11 mouse cellular contexts compared by ENCODE assay signal in genomic region chr7:112035804-112036203, GRCm38 (mm10). TPM values are rescaled to one million over a fixed set of nuclear protein-coding genes. Genes with fewer than 3 reads are reported as not detected.
A peak's percentile ranks its signal among the peaks of the same experiment; 100 is the strongest.
DNase-seq lines count a peak whose midpoint lies in the region; ATAC-seq and TF ChIP-seq lines count a peak whose summit lies in the region.
"Had no signal": no experiment of that assay in that cellular context is flagged by ENCODE, and none has a peak within 500 bp of the region (broad histone marks: within the 10 kb centered on the region; RNA-seq: fewer than 3 reads in every experiment).

No protein-coding gene starts in this region.

- 0 out of 2 replicates have a peak overlapping the region, but pooled peaks have one; percentile 23 for H3K27ac ChIP-seq in embryonic facial prominence, embryonic 12.5 days
- H3K27ac ChIP-seq in embryonic facial prominence, embryonic 10.5 days (replicated peaks) = no peak overlapping the region
- no peak overlapping the region for H3K27ac ChIP-seq in liver, postnatal 0 days (ENCODE audit: low read depth)
- H3K27ac ChIP-seq: neural tube, embryonic 15.5 days had no signal

- H3K36me3 ChIP-seq in embryonic facial prominence, embryonic 12.5 days = no peaks in the 10 kb centered on the region
- H3K36me3 ChIP-seq in embryonic facial prominence, embryonic 10.5 days (replicated peaks) = peaks cover 13% of the 10 kb centered on the region
- no peaks in the 10 kb centered on the region for H3K36me3 ChIP-seq in liver, postnatal 0 days (replicated peaks; ENCODE audit: insufficient read depth, low read length)
- H3K36me3 ChIP-seq: neural tube, embryonic 15.5 days had no signal

- no peaks in the 10 kb centered on the region for H3K9me3 ChIP-seq in embryonic facial prominence, embryonic 12.5 days
- no peaks in the 10 kb centered on the region for H3K9me3 ChIP-seq in embryonic facial prominence, embryonic 10.5 days
- no peaks in the 10 kb centered on the region for H3K9me3 ChIP-seq in liver, postnatal 0 days (ENCODE audit: low read length)
- H3K9me3 ChIP-seq: neural tube, embryonic 15.5 days had no signal

- H3K4me2 ChIP-seq in embryonic facial prominence, embryonic 12.5 days (replicated peaks) = no peak overlapping the region
- no peak overlapping the region for H3K4me2 ChIP-seq in liver, postnatal 0 days (ENCODE audit: low read depth, low read length)
- H3K4me2 ChIP-seq: neural tube, embryonic 15.5 days had no signal

- no peak for ATAC-seq in embryonic facial prominence, embryonic 12.5 days (ENCODE audit: insufficient number of reproducible peaks, insufficient read depth, low FRiP score, low TSS enrichment)
- ATAC-seq in granulocyte monocyte progenitor cell, adult 5-6 weeks (replicated peaks; ENCODE audit: poor library complexity, severe bottlenecking) = peak; percentile 81
- peak; percentile 47; the same call in 1 of the 2 replicates for ATAC-seq in liver, postnatal 0 days

- no peak for DNase-seq in embryonic facial prominence, embryonic 10.5 days (ENCODE audit: low spot score)
- DNase-seq in 3T3-L1 (ENCODE audit: low read depth, low spot score) = peak; percentile 47
- no peak for DNase-seq in liver, postnatal 0 days
- DNase-seq in spleen, postnatal 14 days (ENCODE audit: low spot score in 2 of 2) = no peak
- no peak for DNase-seq in layer of hippocampus, adult 9-11 months
- DNase-seq in adrenal gland, postnatal 10 days = no peak
- DNase-seq: gastrocnemius, postnatal 14 days; kidney, adult 11 months had no signal

- no peak for TF ChIP-seq CTCF in liver, postnatal 0 days (IDR thresholded peaks at IDR 0.05; ENCODE audit: low read depth)

- H3K27me3 ChIP-seq in embryonic facial prominence, embryonic 12.5 days = no peaks in the 10 kb centered on the region
- no peaks in the 10 kb centered on the region for H3K27me3 ChIP-seq in embryonic facial prominence, embryonic 10.5 days (replicated peaks; ENCODE audit: low read depth, poor library complexity, severe bottlenecking)
- no peaks in the 10 kb centered on the region for H3K27me3 ChIP-seq in liver, postnatal 0 days (ENCODE audit: insufficient read depth, low read length)
- H3K27me3 ChIP-seq: neural tube, embryonic 15.5 days had no signal

- no peak for TF ChIP-seq EP300 in liver, postnatal 0 days (IDR thresholded peaks at IDR 0.05; ENCODE audit: low read depth)

- WGBS in embryonic facial prominence, embryonic 12.5 days = 40% methylated on average over 2 of the region's 2 CpGs
- WGBS in embryonic facial prominence, embryonic 10.5 days = 55% methylated on average over 2 of the region's 2 CpGs
- WGBS in liver, postnatal 0 days (ENCODE audit: insufficient replicate concordance) = 15% methylated on average over 2 of the region's 2 CpGs

- H3K4me3 ChIP-seq in embryonic facial prominence, embryonic 12.5 days = no peak overlapping the region
- no peak overlapping the region for H3K4me3 ChIP-seq in embryonic facial prominence, embryonic 10.5 days
- no peak overlapping the region for H3K4me3 ChIP-seq in liver, postnatal 0 days (ENCODE audit: low read depth, low read length)
- H3K4me3 ChIP-seq: neural tube, embryonic 15.5 days had no signal

- 0 out of 2 replicates have a peak, but pooled peaks cover 3% of the 10 kb centered on the region for H3K4me1 ChIP-seq in embryonic facial prominence, embryonic 12.5 days
- H3K4me1 ChIP-seq in embryonic facial prominence, embryonic 10.5 days = no peaks in the 10 kb centered on the region
- peaks cover 15% of the 10 kb centered on the region for H3K4me1 ChIP-seq in liver, postnatal 0 days (ENCODE audit: insufficient read depth)

- no peak overlapping the region for H3K9ac ChIP-seq in embryonic facial prominence, embryonic 12.5 days
- H3K9ac ChIP-seq in liver, postnatal 0 days (replicated peaks) = no peak overlapping the region
- H3K9ac ChIP-seq: neural tube, embryonic 15.5 days had no signal

RNA-seq across cellular contexts. Expression of gene Usp47, which starts 12.5 kb away (rescaled TPM):
- 94.3 and 96.7 TPM in 2 replicates for polyA plus RNA-seq in embryonic facial prominence, embryonic 12.5 days (2016; fragmentation: Nextera tagmentation; extraction: Ambion mirVana)
- polyA plus RNA-seq in embryonic facial prominence, embryonic 10.5 days (2016; fragmentation: Nextera tagmentation; extraction: Ambion mirVana) = 88.0 and 90.9 TPM in 2 replicates
- 49.8 and 52.5 TPM in 2 replicates for total RNA-seq in granulocyte monocyte progenitor cell, adult 5-6 weeks (2014; fragmentation: Nextera tagmentation)
- 125 and 135 TPM in 2 replicates for total RNA-seq in granulocyte monocyte progenitor cell, adult 5-6 weeks (2017)
- 12.5 and 14.4 TPM in 2 replicates for polyA plus RNA-seq in liver, postnatal 0 days (2015; fragmentation: Nextera tagmentation; extraction: Ambion mirVana)
- total RNA-seq in adrenal gland, postnatal 10 days (2021) = 10 to 100 TPM; 58.9 to 74.1 TPM
